Mouse (Mus musculus): Measurements from ENCODE around the gene Map4k3.
"Not testable (repeated sequence)": the region's sequence is repeated elsewhere in the genome, so short reads cannot be mapped to it uniquely, and the experiment has no call there.

Gene Map4k3

DNA sequence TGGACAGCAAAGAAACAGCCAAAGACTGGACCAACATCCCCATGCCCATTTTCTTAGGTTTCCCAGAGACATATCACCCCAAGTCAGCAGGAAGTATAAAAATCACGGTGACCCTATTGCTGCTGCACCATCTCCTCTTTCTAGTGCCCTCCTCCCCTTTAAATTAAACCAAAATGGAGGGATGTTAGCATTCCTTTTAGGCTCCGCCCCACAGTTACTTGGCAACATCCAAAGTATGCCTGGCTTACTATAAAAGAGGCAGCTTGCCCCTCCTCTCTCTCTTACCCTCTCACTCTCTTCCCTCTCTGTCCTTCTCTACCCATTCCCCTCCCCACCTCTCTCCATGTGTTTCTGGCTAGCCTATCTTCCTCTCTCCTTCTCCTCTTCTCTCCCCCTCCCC is 159.8 kb downstream of the Map4k3 start:
- no peak for DNase-seq (ENCODE audit: inconsistent ontology term)

DNA sequence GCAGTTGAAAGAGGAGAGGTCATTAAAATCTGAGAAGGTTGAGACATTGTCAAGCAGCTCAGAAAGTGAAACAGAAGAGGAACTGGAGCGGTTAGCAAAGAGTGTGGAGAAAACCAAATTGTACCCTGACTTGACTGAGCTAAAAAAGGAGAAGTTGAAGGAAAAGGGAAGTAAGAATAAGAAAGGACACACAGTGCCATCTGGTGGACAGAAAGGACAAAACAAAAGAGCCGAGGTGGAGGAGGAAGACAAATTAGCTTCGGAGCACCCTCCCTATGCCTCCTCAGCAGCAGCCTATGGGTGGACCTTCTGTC is 163.7 kb downstream of the Map4k3 start:
- DNase-seq (ENCODE audit: inconsistent ontology term) = no peak

DNA sequence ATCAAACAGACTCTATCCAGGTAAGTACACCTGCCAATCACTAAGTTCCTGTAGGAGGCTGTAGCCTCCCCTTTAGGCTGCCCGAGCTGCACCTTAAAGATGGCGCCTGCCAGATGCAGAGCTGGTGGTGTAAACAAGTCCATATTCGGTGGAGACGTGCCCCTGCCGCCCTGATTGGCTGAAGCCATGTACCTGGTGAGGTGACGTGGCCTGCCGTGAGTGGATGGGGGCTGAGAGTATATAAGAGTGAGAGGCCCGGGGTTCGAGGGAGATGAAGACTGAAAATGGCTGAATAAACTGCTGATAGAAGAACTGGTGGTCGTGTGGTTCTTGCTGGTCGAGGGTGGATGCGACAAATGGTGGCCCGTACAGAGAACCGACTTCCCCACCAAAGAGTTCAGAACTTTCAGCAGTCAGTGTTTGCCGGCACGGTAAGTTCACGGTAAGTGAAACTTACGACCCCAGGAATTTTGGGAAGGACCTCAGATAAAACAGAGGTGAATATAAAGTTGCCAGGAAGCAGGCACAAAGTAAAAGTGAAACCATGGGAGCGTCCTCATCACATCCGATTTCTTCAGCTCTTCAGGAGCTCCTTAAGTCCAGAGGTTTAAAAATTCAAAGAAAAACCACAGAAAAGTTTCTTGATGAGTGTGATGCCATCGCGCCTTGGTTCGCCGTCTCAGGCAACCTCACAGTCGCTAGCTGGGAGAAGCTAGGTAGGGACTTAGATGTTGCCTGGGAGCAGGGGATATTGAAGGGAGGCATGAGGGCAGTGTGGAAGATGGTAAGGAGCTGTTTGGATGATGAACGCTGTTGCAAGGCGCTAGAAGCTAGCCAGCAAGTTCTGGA is 164.3 kb downstream of the Map4k3 start:
- not testable (repeated sequence) for DNase-seq (ENCODE audit: inconsistent ontology term)

DNA sequence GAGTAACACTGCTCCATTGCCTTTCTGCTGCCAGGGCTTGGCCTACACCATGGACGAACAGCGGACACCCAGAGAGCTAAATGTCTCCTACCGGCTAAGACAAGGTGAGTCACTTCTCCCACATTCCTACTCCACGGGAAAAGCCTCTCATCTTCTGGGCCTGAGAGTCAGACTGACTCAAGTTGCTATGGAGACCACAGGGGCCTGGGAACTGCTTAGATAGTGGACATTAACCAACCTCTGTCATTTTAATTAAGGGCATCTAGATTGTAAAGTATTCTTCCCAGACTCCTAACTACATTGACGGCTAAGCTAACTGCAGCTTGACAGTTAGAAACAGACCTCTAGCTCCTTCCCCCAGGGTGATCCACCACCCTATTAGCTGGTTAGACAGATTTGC is 165.5 kb downstream of the Map4k3 start:
- peak; percentile 27 for DNase-seq (ENCODE audit: inconsistent ontology term)

DNA sequence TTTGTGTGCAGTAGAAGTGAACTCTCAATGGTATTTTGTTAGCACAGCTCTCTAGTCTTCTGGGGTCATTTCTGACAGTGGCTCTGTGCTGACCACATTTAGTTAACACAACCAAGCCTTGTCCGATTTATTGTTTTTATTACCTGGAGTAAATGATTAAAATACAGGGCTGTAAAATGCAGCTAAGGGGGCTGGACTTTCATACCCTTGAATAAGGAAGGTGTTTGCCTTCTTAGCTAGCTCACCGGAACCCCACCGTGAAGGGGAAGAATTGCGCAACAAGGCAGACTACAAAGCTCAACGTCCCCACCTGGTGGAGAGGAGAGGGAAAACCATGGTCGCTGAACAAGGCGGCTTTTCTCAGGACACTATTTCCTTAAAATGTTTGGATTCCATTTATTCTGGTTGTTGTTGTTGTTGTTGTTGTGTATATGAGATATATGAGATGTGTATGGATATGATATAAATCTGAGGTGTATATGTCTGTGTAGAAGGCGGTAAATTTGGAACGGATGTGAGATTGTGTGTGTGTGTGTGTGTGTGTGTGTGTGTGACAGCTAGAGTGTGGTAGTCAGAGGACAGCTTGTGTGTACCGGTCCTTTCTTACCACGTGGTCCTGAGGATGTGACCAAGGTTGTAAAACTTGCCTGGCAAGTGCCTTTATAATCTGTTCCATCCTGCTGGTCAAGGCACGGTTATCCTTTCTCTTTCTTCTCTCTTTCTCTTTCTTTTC is 167.4 kb downstream of the Map4k3 start:
- DNase-seq (ENCODE audit: inconsistent ontology term) = peak; percentile 61

DNA sequence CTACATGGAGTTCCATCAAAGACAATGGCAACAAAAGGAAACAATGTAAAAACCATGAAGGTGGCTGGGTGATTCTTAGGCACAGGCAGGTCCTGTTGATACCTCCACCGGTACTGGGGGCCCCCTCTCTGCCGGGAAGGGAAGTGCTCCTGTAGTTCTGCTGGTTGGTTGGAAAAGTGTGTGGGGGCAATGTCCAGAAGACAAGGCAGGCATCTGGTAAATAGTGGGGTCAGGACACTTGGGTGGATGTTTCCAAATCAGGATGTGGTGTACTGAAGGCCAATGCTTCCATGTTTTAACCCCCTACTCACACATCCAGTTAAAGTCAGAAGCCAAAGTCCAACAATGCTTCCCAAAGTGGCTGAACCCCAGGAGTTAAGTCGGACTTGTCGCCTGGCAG is 168.5 kb downstream of the Map4k3 start:
- DNase-seq (ENCODE audit: inconsistent ontology term) = no peak

DNA sequence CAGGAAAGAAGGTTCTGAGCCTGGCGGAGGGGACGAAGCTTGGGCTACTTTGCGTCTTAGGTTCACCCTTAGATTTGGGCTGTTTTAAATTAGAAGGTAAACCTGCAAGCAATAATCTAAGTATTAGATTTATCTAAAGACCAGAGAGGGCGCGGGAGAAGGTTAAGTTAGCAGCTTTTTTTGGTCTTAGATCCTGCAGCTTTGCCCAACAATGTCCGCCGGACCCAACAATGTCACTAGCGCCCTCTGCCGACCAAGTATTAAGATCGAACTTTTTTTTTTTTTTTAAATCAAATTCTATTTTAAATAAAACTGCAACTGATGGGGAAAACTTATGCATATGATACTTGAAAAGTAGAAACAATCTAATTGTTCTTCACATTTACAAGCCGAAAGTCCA is 169.2 kb downstream of the Map4k3 start:
- peak; percentile 12 for DNase-seq (ENCODE audit: inconsistent ontology term)

DNA sequence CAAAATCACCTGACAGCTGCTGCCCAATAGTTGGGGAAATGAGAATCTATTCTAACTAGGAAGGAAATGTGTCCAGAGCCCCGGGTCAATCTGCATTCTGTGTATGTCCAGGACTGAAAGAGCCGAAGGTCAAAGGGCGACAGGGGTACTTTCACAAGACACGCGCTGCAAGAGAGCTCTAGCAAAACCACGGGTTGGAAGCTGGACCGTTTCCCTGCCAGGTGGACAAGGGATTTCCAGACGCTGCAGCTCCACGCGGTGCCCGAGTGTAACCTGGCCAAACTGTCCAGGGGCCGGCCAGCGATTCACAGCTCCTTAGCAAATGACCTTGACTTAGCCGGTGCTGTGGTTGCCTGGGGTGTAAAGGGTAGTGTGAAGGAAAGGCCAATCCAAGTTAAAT is 169.7 kb downstream of the Map4k3 start:
- no peak for DNase-seq (ENCODE audit: inconsistent ontology term)

DNA sequence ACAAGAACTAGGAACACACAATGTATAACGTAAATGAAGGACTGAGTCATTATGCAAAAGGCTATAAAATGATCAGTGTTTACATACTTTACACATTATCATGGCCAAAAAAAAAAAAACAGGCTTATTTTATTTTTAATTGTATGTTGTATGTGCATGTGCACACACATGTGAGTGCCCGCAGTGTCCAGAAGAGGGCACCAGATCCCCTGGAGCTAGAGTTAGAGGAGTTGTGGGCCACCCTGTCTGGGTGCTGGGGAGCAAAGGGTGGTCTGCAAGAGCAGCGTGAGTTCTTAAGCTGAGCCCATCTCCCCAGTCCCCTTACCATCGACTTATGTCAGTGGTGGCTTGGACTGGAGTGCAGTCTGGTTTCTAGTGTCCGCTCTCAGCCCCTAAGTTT is 170.8 kb downstream of the Map4k3 start:
- no peak for DNase-seq (ENCODE audit: inconsistent ontology term)

DNA sequence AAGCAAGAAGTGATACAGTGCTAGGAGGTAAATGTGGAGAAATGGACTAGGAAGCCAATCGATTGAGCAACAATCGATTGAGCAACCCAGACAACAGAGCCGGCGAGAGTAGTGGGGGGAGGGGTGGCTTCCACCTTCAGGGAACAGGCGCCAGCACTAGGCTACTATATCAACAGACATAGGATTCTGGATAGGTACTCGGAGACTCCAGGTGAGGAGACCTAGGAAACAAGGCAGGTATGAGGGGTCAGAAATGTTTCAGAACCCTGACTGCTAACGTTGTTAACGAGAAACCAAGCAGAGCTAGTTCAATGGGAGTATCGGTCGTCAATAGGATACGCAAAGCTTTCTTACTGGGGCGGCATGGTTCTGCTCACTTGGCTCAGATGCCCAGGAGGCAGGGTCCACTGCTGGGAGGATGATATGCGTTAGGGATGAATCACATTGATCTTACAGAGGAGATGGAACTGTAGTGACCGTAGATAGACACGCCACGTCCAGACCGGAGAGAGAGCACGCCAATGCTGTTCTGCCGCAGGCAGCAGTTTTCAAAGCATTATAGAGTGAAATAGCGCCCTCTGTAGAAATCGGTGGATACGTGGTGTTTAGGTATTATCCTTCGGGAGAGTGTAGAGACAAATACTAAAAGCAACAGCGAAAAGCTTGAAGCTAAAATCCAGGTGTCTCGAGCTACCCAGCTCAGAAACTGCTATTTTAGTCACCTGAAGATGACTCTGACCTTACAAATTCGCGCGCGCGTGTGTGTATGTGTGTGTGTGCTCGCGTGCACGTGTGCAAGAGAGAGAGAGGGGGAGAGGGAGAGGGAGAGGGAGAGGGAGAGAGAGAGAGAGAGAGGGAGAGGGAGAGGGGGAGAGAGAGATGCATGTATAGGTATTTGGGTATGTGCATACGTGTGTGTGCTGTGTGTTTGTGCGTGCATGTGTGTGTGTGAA is 174.7 kb downstream of the Map4k3 start:
- DNase-seq (ENCODE audit: inconsistent ontology term) = peak; percentile 82

DNA sequence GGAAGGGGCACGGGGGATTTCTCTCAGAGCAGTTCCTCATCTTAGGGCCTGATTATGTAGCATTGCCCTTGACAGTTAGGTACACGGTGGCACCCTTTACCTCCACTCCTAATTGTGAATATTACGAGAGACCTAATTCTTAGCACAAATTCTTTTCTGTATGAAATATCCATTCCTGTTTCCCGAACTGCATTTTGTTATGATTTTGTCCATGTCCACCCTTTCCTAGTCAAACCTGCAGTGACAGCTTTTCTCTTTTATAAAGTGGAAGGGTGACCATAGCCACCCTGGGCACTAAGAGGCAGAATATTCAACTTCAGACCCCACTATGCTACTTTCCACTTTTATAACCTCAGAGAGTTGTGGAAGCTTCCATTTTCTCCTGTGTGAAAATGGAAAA is 175.6 kb downstream of the Map4k3 start:
- no peak for DNase-seq (ENCODE audit: inconsistent ontology term)

DNA sequence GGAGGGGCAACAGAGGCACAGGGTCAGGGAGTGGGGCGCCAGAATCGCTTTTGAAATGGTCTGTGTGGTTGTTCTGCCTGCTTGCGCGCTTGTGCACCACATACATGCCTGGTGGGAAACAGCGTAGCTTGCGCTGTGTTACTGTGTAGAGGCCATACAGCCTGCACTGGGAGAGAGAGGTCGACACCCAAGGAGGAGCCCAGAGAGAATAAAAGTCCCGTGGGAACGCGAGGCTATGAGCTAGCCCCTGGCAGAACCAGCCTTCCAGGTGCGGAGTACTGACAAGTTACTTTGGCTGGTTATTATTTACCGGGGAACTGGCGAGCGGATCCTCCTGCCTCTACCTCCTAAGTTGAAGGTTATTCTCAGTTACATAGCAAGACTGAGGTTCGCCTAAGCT is 177.3 kb downstream of the Map4k3 start:
- DNase-seq (ENCODE audit: inconsistent ontology term) = no peak

DNA sequence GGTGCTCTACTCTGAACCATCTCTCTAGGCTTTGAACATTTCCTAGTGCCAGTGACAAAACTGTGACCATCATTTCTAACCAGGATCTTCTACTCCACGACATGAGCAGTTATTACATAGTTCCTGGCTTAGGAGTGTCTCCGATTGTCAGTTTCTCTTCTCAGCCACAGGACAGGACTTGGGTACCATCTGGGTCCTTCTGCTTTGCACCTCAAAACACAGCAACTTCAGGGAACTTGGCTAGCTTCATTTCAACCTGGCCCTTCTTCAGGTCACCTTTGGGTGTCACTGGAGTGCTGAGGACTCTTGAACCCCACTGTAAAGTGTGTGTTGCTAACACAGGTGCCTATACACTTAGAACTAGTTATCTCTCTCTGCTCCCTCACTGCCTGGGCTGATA is 181.4 kb downstream of the Map4k3 start:
- no peak for DNase-seq (ENCODE audit: inconsistent ontology term)

DNA sequence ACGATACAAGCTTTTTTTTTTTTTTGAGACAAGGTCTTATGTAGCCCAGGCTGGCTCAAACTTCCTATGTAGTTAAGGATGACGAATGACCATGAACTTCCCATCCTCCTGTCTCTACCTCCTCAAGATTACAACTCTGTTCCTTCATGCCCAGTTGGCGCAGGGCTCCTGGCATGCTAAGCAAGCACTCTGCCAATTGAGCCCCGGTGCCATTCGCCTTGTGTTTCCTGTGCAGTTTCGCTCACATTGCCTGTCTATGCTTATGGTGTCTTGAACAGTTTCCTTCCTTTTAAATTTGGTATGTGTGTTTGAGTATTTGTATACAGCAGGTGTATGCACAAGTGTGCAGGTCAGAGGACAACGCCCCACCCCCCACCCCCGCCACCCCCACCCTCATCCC is 182.1 kb downstream of the Map4k3 start:
- no peak for DNase-seq (ENCODE audit: inconsistent ontology term)

DNA sequence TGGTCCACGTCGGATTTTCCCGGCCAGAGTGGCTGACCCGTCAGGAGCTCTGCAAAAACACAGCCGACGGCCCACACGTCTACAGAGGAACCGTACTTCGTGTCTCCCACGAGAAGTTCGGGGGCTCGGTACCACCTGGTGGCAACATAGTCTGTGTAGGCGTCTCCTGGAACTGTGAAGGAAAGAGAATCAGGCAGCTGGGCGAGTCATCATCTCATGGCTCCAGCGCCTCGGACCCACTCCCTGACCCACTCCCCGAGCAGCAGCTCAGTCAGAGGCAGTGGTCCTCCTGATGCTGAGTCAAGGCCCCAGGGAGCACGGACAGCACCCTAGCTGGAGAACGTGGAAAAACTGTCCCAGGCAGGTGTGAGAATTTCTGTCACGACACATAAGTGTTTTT is 184.6 kb downstream of the Map4k3 start:
- no peak for DNase-seq (ENCODE audit: inconsistent ontology term)

DNA sequence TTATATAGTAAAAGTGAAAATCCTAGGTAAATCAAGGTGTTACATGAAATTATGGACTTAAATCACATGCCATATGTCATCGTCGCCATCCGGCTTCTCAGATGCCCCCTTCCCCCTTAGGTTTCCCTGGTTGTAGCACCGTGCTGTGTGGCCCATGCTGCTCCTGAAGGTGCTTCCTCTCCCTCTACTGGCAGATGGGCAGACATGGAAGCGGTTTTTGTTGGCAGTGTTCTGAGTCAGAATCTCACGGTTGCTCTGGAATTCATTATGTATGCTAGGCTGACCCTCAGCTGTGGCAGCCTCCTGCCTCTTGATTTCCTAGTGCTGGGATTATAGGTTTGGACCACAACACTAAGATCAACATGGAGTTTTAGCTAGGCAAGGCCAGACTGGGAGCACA is 191.1 kb downstream of the Map4k3 start:
- DNase-seq (ENCODE audit: inconsistent ontology term) = peak; percentile 71

DNA sequence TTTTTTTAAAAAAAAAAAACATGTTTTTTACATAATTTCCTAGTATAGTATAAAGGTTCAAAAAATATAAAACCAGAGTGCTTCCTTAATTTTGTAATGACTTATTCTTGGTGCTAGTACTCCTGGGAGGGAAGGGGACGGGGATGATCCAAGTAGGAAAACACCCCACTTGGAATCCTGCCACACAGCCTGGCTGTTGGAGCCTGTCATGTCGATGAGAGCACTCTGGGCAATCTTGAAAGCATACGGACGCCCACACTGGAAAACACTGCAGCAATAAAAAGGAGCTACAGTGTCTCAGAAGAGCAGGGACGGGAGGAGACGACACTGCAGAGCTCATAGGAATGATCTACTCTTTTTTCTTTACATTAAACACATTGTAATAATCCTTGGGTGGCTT is 192.7 kb downstream of the Map4k3 start:
- DNase-seq (ENCODE audit: inconsistent ontology term) = no peak

DNA sequence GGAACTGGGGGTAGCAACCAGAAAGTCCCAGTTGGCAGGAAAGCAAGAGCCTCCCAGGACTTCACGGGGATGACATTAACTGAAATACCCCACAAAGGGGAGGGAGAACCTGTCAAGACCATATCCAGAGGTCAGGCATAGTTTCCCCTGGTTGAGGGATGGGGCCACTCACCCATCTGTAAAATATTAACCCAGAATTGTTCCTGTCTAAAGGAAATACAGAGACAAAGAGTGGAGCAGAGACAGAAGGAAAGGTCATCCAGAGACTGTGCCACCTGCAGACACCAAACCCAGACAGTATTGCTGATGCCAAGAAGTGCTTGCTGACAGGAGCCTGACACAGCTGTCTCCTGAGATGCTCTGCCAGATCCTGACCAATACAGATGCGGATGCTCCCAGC is 196.9 kb downstream of the Map4k3 start:
- not testable (repeated sequence) for DNase-seq (ENCODE audit: inconsistent ontology term)

Measured in Muller cell, postnatal 12 days (primary cell).